Mouse (Mus musculus) neural tube, embryonic 15.5 days (tissue): ENCODE results near the gene Katnal1. TPM values are rescaled to one million over a fixed set of nuclear protein-coding genes. Genes with fewer than 3 reads are reported as not detected.

ENCODE experiments used
- ATAC-seq: fragments of 200-750 bp; cut with Nextera tagmentation; 2 replicates; pipeline ENCODE4 v1.8.0; 2017; ENCODE audit warnings: mild to moderate bottlenecking, moderate TSS enrichment, moderate library complexity; ENCODE audit not compliant: low FRiP score
- H3K27ac ChIP-seq: fragments of 300-500 bp; sonication (generic); replicated peaks from 2 replicates; pipeline ENCODE4 v1.5.1; 2015; ENCODE audit warnings: mild to moderate bottlenecking, inconsistent platforms
- H3K27me3 ChIP-seq: fragments of 300-500 bp; sonication (generic); replicated peaks from 2 replicates; pipeline ENCODE4 v1.6.1; 2015; ENCODE audit warnings: inconsistent platforms
- H3K36me3 ChIP-seq: fragments of 300-500 bp; sonication (generic); 2 replicates; pipeline ENCODE4 v1.6.1; 2015; ENCODE audit warnings: inconsistent platforms
- H3K4me1 ChIP-seq: fragments of 300-500 bp; sonication (generic); 2 replicates; pipeline ENCODE4 v1.6.1; 2015; ENCODE audit warnings: inconsistent platforms
- H3K4me2 ChIP-seq: fragments of 300-500 bp; sonication (generic); 2 replicates; pipeline ENCODE4 v1.6.1; 2015; ENCODE audit warnings: inconsistent platforms, mild to moderate bottlenecking, moderate library complexity
- H3K4me3 ChIP-seq: fragments of 300-500 bp; sonication (generic); replicated peaks from 2 replicates; pipeline ENCODE4 v1.5.1; 2015; ENCODE audit warnings: mild to moderate bottlenecking, inconsistent platforms
- H3K9ac ChIP-seq: fragments of 300-500 bp; sonication (generic); replicated peaks from 2 replicates; pipeline ENCODE4 v1.6.1; 2015; ENCODE audit warnings: mild to moderate bottlenecking, inconsistent platforms
- H3K9me3 ChIP-seq: fragments of 300-500 bp; sonication (generic); replicated peaks from 2 replicates; pipeline ENCODE4 v1.6.1; 2016; ENCODE audit warnings: inconsistent platforms
- WGBS: fragments of 180-500 bp; shearing (Covaris S2); methylation state at CpG from one replicate; pipeline ENCODE4 v1.1.7; 2015; ENCODE audit warnings: mixed read lengths; 5-methylcytosine and 5-hydroxymethylcytosine counted together
- polyA plus RNA-seq: library from polyadenylated mRNA; unstranded; fragments of >200 nt; fragmentation: Nextera tagmentation; extraction: Ambion mirVana; gene quantifications from 2 replicates; pipeline ENCODE4 v1.2.1, GENCODE M21; 2015

Gene Katnal1
- polyA plus RNA-seq, 1 experiment from 2014 or later, result 35.1 TPM

DNA sequence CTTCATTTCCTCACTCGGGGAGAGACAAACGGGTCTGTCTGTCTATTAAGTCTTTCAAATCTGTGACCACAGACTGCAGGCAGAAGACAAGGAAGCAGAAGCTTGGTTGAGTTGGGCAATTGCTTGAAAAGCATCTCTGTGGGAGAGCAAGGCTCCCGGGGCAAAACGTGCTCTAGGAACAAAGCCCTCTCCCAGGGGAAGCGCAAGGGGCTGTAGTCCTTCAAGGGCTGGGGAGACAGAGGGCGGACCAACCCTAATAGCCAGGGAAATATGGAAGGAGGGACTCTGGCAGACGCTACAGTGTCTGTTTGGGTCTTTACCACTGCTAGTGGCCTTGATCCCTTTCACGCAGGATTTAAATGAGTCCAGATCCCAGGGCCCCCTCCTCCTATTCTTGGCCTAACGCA is 98.0 kb downstream of the Katnal1 start:
- 2% methylated on average over 9 of the region's 9 CpGs for WGBS
- H3K36me3 ChIP-seq, result no peaks in the 10 kb centered on the region
- H3K4me1 ChIP-seq, result peaks cover 13% of the 10 kb centered on the region
- ATAC-seq, result no peak
- H3K4me3 ChIP-seq, result peak overlapping the region; percentile 11
- H3K9ac ChIP-seq, result 0 out of 2 replicates have a peak overlapping the region, but pooled peaks have one; percentile 8
- no peak overlapping the region for H3K27ac ChIP-seq
- peaks cover 3% of the 10 kb centered on the region; the same call in 1 of the 2 replicates for H3K27me3 ChIP-seq
- peak overlapping the region; percentile 51 for H3K4me2 ChIP-seq
- H3K9me3 ChIP-seq, result no peaks in the 10 kb centered on the region

DNA sequence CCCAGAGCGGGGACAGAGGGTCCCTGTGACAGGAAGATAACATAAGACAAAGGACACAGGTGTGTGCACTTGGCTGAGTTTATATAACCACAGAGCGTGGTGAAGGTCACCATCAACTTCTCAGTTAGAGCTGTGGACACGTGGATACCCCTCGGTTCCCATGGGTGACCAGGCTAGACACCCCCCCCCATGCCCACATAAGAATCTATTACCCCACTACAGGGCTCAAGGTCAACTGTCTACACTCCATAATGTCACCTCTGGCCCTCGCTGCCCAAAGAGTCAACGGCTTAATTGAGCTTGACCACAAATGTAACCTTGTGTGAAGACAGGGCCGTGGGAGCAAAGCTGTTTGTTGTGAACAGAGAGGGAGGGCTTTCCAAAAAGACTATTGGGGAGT is 103.4 kb downstream of the Katnal1 start:
- WGBS, result 80% methylated on average over 7 of the region's 7 CpGs
- Histone ChIP-seq H3K36me3 (no peaks in the 10 kb centered on the region), H3K27ac (no peak overlapping the region), H3K27me3 (no peaks in the 10 kb centered on the region), H3K9me3 (no peaks in the 10 kb centered on the region), H3K9ac (no peak overlapping the region), H3K4me1 (peaks cover 3% of the 10 kb centered on the region), H3K4me3 (no peak overlapping the region), H3K4me2 (no peak overlapping the region)
- no peak for ATAC-seq

DNA sequence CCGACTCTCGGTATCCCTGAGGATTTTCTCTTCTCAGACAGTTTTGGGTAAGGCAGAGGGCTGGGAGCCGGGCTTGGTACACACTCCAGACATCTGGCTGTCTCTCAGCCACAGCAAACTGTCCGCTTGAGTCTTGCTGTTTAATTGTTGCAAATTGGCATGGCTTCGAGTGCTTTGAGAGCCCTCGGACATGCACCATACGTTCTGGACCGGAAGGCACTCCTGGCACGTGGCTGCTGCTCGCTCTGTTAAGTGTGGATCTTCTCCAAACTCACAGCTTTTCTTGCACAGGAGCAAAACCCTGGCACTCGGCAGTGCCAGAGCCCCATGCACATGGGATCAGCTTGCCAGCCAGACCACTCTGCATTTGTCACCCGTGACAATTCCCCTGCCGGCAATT is 106.3 kb downstream of the Katnal1 start:
- no peak; the same call in 1 of the 2 replicates for ATAC-seq
- no peaks in the 10 kb centered on the region for H3K27me3 ChIP-seq
- no peak overlapping the region for H3K4me3 ChIP-seq
- no peaks in the 10 kb centered on the region for H3K36me3 ChIP-seq
- no peaks in the 10 kb centered on the region for H3K9me3 ChIP-seq
- H3K4me1 ChIP-seq, result peaks cover 18% of the 10 kb centered on the region
- H3K27ac ChIP-seq, result no peak overlapping the region
- 70% methylated on average over 13 of the region's 13 CpGs for WGBS
- H3K4me2 ChIP-seq, result no peak overlapping the region
- no peak overlapping the region for H3K9ac ChIP-seq

Other genes starting within 250 kb of the Katnal1 start
- gene Gm42791, start 65.8 kb upstream of the Katnal1 start, polyA plus RNA-seq, result 3.4 and 5.4 TPM in 2 replicates